Mouse (Mus musculus) A20 (cell line): ENCODE results near the gene Mrgprg.

Experiments
- DNase-seq: peaks from one replicate; pipeline ENCODE4 v3.0.0-alpha.2; 2011; ENCODE audit warnings: low read depth, low spot score

Gene Mrgprg

GRCm38 (mm10) chr7:143766893-143767292 lies at the start of gene Mrgprg:
Gene Mrgprg (minus strand): TSS chr7:143766993.
- no peak for DNase-seq

GRCm38 (mm10) chr7:143808909-143809308 lies 42.1 kb upstream of the Mrgprg start:
- DNase-seq = peak; percentile 59

- no peak for DNase-seq
Observed at GRCm38 (mm10) chr7:143805199-143805624, 38.4 kb upstream of the Mrgprg start.

GRCm38 (mm10) chr7:143801195-143802065 lies 34.6 kb upstream of the Mrgprg start:
- DNase-seq = no peak

- no peak for DNase-seq
Observed at GRCm38 (mm10) chr7:143800770-143801169, 34.0 kb upstream of the Mrgprg start.

GRCm38 (mm10) chr7:143798783-143799182 lies 32.0 kb upstream of the Mrgprg start:
- no peak for DNase-seq

GRCm38 (mm10) chr7:143793121-143793520 lies 26.3 kb upstream of the Mrgprg start:
- DNase-seq = peak; percentile 74

GRCm38 (mm10) chr7:143792336-143792985 lies 25.7 kb upstream of the Mrgprg start:
- DNase-seq = no peak

- peak; percentile 49 for DNase-seq
Observed at GRCm38 (mm10) chr7:143783996-143784829, 17.4 kb upstream of the Mrgprg start, which contains the start of gene Mrgpre. Gene Mrgpre (minus strand): TSS chr7:143784500.

- no peak for DNase-seq
Observed at GRCm38 (mm10) chr7:143783378-143783995, 16.7 kb upstream of the Mrgprg start.

- DNase-seq = no peak
Observed at GRCm38 (mm10) chr7:143777375-143777774, 10.6 kb upstream of the Mrgprg start.

GRCm38 (mm10) chr7:143776137-143776536 lies 9.3 kb upstream of the Mrgprg start:
- no peak for DNase-seq

GRCm38 (mm10) chr7:143769461-143769860 lies 2.7 kb upstream of the Mrgprg start:
- no peak for DNase-seq

GRCm38 (mm10) chr7:143768267-143768666 lies 1.5 kb upstream of the Mrgprg start:
- DNase-seq = no peak

- no peak for DNase-seq
Observed at GRCm38 (mm10) chr7:143764876-143765530, 1.8 kb downstream of the Mrgprg start.

- DNase-seq = peak; percentile 58
Observed at GRCm38 (mm10) chr7:143763794-143764193, 3.0 kb downstream of the Mrgprg start.

GRCm38 (mm10) chr7:143758956-143759355 lies 7.8 kb downstream of the Mrgprg start:
- no peak for DNase-seq

- DNase-seq = peak; percentile 21
Observed at GRCm38 (mm10) chr7:143757696-143758095, 9.1 kb downstream of the Mrgprg start.

GRCm38 (mm10) chr7:143757027-143757390 lies 9.8 kb downstream of the Mrgprg start:
- DNase-seq = peak; percentile 90

GRCm38 (mm10) chr7:143756125-143757026 lies 10.4 kb downstream of the Mrgprg start, which contains the start of gene Osbpl5:
Gene Osbpl5 (minus strand): TSS chr7:143756985.
- DNase-seq = no peak
